Mouse (Mus musculus) testis, adult 2 months (tissue): ENCODE results near the gene Cdc42ep1.

Experiments used
- CTCF ChIP-seq: fragments of 200-500 bp; IDR thresholded peaks from 2 replicates; pipeline ENCODE4 v1.5.1; 2012; ENCODE audit warnings: low read depth, mild to moderate bottlenecking, inconsistent platforms, low read length, moderate library complexity; ENCODE audit not compliant: control insufficient read depth, insufficient read depth, insufficient replicate concordance
- POLR2A ChIP-seq: fragments of 200-500 bp; IDR thresholded peaks from 2 replicates; pipeline ENCODE4 v1.6.1; 2012; ENCODE audit warnings: low read depth, mild to moderate bottlenecking, inconsistent platforms, low read length, moderate library complexity; ENCODE audit not compliant: control insufficient read depth

- TF ChIP-seq CTCF (no peak), POLR2A (no peak)
These were observed 56.1 kb downstream of the Cdc42ep1 start for GRCm38 (mm10) chr15:78898507-78899001.
